9 mouse cellular contexts compared by ENCODE assay signal in genomic region chrX:20366036-20366435, GRCm38 (mm10). TPM values are rescaled to one million over a fixed set of nuclear protein-coding genes. Genes with fewer than 3 reads are reported as not detected.
DNase-seq lines count a peak whose midpoint lies in the region; ATAC-seq and TF ChIP-seq lines count a peak whose summit lies in the region.
"Had no signal": no experiment of that assay in that cellular context is flagged by ENCODE, and none has a peak within 500 bp of the region (broad histone marks: within the 10 kb centered on the region; RNA-seq: fewer than 3 reads in every experiment).

No protein-coding gene starts in this region.

- H3K9me3 ChIP-seq in heart, embryonic 15.5 days (replicated peaks), result no peaks in the 10 kb centered on the region
- no peaks in the 10 kb centered on the region for H3K9me3 ChIP-seq in CH12.LX (replicated peaks; ENCODE audit: low read length)
- no peaks in the 10 kb centered on the region for H3K9me3 ChIP-seq in hindbrain, embryonic 11.5 days (ENCODE audit: control insufficient read depth, low read length)
- no peaks in the 10 kb centered on the region for H3K9me3 ChIP-seq in midbrain, embryonic 10.5 days (replicated peaks)
- H3K9me3 ChIP-seq: heart, embryonic 12.5 days had no signal

- in situ Hi-C loops in CH12.LX (cut with MboI; ENCODE audit: low pct_ligation_motif_present, low pct_unique_long_range_greater_than_20kb, low sequenced_read_pairs), result loop anchor here (25.0 kb wide), 1 partner anchor 196 kb away; no protein-coding TSS in a partner anchor

- no peak overlapping the region for H3K4me3 ChIP-seq in heart, embryonic 15.5 days
- H3K4me3 ChIP-seq in CH12.LX (replicated peaks in 1 of 3; ENCODE audit: low read depth in 2 of 3, low read length in 2 of 3, poor library complexity in 1 of 3), result peak overlapping the region; percentile 49 to 61 (median 60)
- H3K4me3 ChIP-seq in hindbrain, embryonic 11.5 days (ENCODE audit: low read depth, low read length), result no peak overlapping the region
- peak overlapping the region; percentile 34 for H3K4me3 ChIP-seq in midbrain, embryonic 10.5 days
- H3K4me3 ChIP-seq: heart, embryonic 12.5 days had no signal

- H3K4me1 ChIP-seq in heart, embryonic 15.5 days (replicated peaks), result no peaks in the 10 kb centered on the region
- peaks cover 0 to 17% of the 10 kb centered on the region in 2 experiments; a peak in 1 of 4 replicates for H3K4me1 ChIP-seq in CH12.LX (ENCODE audit: control insufficient read depth in 1 of 2, insufficient read depth in 2 of 2)
- H3K4me1 ChIP-seq in hindbrain, embryonic 11.5 days (replicated peaks; ENCODE audit: control insufficient read depth, insufficient read depth, low read length), result no peaks in the 10 kb centered on the region
- no peaks in the 10 kb centered on the region for H3K4me1 ChIP-seq in midbrain, embryonic 10.5 days
- H3K4me1 ChIP-seq: heart, embryonic 12.5 days had no signal

- no peak for TF ChIP-seq POLR2A in CH12.LX (IDR thresholded peaks at IDR 0.05; ENCODE audit: low read depth, low read length)

- dilution Hi-C loops in CH12.LX (cut with MboI; ENCODE audit: extremely low pct_ligation_motif_present, extremely low pct_unique_long_range_greater_than_20kb, low sequenced_read_pairs), result no loop called here

- H3K27ac ChIP-seq in heart, embryonic 15.5 days, result no peak overlapping the region
- no peak overlapping the region for H3K27ac ChIP-seq in CH12.LX (ENCODE audit: insufficient read depth, low read depth)
- H3K27ac ChIP-seq in hindbrain, embryonic 11.5 days (ENCODE audit: low read depth, low read length), result no peak overlapping the region
- no peak overlapping the region for H3K27ac ChIP-seq in midbrain, embryonic 10.5 days (replicated peaks)

- TF ChIP-seq CTCF in CH12.LX (conservative IDR thresholded peaks at IDR 0.05 in 1 of 2, IDR thresholded peaks at IDR 0.05 in 1 of 2; ENCODE audit: low read depth in 2 of 2, low read length in 2 of 2), result peak in 1 of 2 experiments; percentile 65; a peak in 2 of 4 replicates

- no peak overlapping the region for H3K9ac ChIP-seq in heart, embryonic 15.5 days
- H3K9ac ChIP-seq in CH12.LX (ENCODE audit: insufficient read depth, low read depth), result peak overlapping the region; percentile 48; the same call in 1 of the 2 replicates
- no peak overlapping the region for H3K9ac ChIP-seq in hindbrain, embryonic 11.5 days (ENCODE audit: low read depth, low read length)
- H3K9ac ChIP-seq: heart, embryonic 12.5 days had no signal

- peak; percentile 65 for TF ChIP-seq RAD21 in CH12.LX (IDR thresholded peaks at IDR 0.05; ENCODE audit: low read depth, low read length)

- no peaks in the 10 kb centered on the region for H3K36me3 ChIP-seq in heart, embryonic 15.5 days
- H3K36me3 ChIP-seq in CH12.LX (replicated peaks in 1 of 2; ENCODE audit: control insufficient read depth in 1 of 2, insufficient read depth in 1 of 2, low read length in 1 of 2), result peaks cover 0 to 5% of the 10 kb centered on the region in 2 experiments
- H3K36me3 ChIP-seq in hindbrain, embryonic 11.5 days (ENCODE audit: control insufficient read depth, insufficient read depth, low read length), result no peaks in the 10 kb centered on the region
- H3K36me3 ChIP-seq in midbrain, embryonic 10.5 days, result no peaks in the 10 kb centered on the region
- H3K36me3 ChIP-seq: heart, embryonic 12.5 days had no signal

- peaks cover 34% of the 10 kb centered on the region for H3K79me2 ChIP-seq in CH12.LX (replicated peaks; ENCODE audit: control insufficient read depth, extremely low read depth, insufficient read depth, poor library complexity, severe bottlenecking)

- no peak for DNase-seq in heart, adult 11 months
- no peak for DNase-seq in CH12.LX (ENCODE audit: extremely low read depth)
- DNase-seq in hindbrain, embryonic 11.5 days (ENCODE audit: low spot score), result no peak
- DNase-seq in midbrain, embryonic 10.5 days (ENCODE audit: low spot score), result no peak
- no peak for DNase-seq in layer of hippocampus, postnatal 36 days
- DNase-seq in frontal cortex, postnatal 36 days (ENCODE audit: low spot score in 2 of 2), result no peak
- DNase-seq in urinary bladder, postnatal 10 days (ENCODE audit: low spot score), result no peak

- H3K27me3 ChIP-seq in heart, embryonic 15.5 days, result no peaks in the 10 kb centered on the region
- no peaks in the 10 kb centered on the region for H3K27me3 ChIP-seq in CH12.LX (replicated peaks)
- H3K27me3 ChIP-seq in hindbrain, embryonic 11.5 days (ENCODE audit: control insufficient read depth, insufficient read depth, low read length), result no peaks in the 10 kb centered on the region
- no peaks in the 10 kb centered on the region for H3K27me3 ChIP-seq in midbrain, embryonic 10.5 days (ENCODE audit: low read depth, poor library complexity, severe bottlenecking)
- H3K27me3 ChIP-seq: heart, embryonic 12.5 days had no signal

- H3K4me2 ChIP-seq in heart, embryonic 15.5 days, result peak overlapping the region; percentile 27; the same call in 1 of the 2 replicates
- H3K4me2 ChIP-seq in CH12.LX (ENCODE audit: insufficient read depth, low read depth, poor library complexity, severe bottlenecking), result no peak overlapping the region; the same call in 1 of the 2 replicates
- peak overlapping the region; percentile 7; the same call in 1 of the 2 replicates for H3K4me2 ChIP-seq in hindbrain, embryonic 11.5 days (replicated peaks; ENCODE audit: low read depth, low read length)

- no peak for ATAC-seq in heart, embryonic 15.5 days (replicated peaks; ENCODE audit: insufficient number of reproducible peaks, insufficient read depth, low FRiP score, low read depth)
- no peak for ATAC-seq in hindbrain, embryonic 11.5 days (ENCODE audit: low FRiP score)

- WGBS in heart, embryonic 15.5 days, result 48% methylated on average over 1 of the region's 1 CpGs
- 55% methylated on average over 1 of the region's 1 CpGs for WGBS in hindbrain, embryonic 11.5 days
- WGBS in midbrain, embryonic 10.5 days, result 74% methylated on average over 1 of the region's 1 CpGs

- no peak for TF ChIP-seq EP300 in CH12.LX (IDR thresholded peaks at IDR 0.05; ENCODE audit: low read length)

TF ChIP-seq in CH12.LX, 34 proteins besides CTCF, POLR2A, EP300 and RAD21:
- TF ChIP-seq GABPA (IDR thresholded peaks at IDR 0.05; ENCODE audit: insufficient replicate concordance, low read depth, low read length) (no peak), MAFK (IDR thresholded peaks at IDR 0.05; ENCODE audit: insufficient replicate concordance, low read length) (no peak), KAT2A (IDR thresholded peaks at IDR 0.05; ENCODE audit: insufficient replicate concordance, low read length) (no peak), SMC3 (IDR thresholded peaks at IDR 0.05; ENCODE audit: low read depth, low read length) (peak; percentile 56), CHD2 (IDR thresholded peaks at IDR 0.05; ENCODE audit: low read length) (no peak), JUND (conservative IDR thresholded peaks at IDR 0.05; ENCODE audit: low read depth, low read length) (no peak), NRF1 (IDR thresholded peaks at IDR 0.05; ENCODE audit: low read depth, low read length) (no peak), MXI1 (IDR thresholded peaks at IDR 0.05; ENCODE audit: low read depth, low read length) (0 out of 2 replicates have a peak, but pooled peaks have one; percentile 31), ZKSCAN1 (IDR thresholded peaks at IDR 0.05; ENCODE audit: borderline replicate concordance, low read depth, low read length) (no peak), USF2 (conservative IDR thresholded peaks at IDR 0.05; ENCODE audit: low read depth, low read length) (no peak), POLR2AphosphoS2 (IDR thresholded peaks at IDR 0.05; ENCODE audit: low read depth, low read length) (no peak), MAZ (IDR thresholded peaks at IDR 0.05; ENCODE audit: low read depth, low read length) (no peak), RCOR1 (conservative IDR thresholded peaks at IDR 0.05; ENCODE audit: low read depth, low read length) (no peak), NELFE (IDR thresholded peaks at IDR 0.05; ENCODE audit: low read depth, low read length) (no peak), MAX (IDR thresholded peaks at IDR 0.05; ENCODE audit: low read length) (no peak), BHLHE40 (IDR thresholded peaks at IDR 0.05; ENCODE audit: low read depth, low read length) (no peak), USF1 (IDR thresholded peaks at IDR 0.05; ENCODE audit: low read depth, low read length) (no peak), MYC (IDR thresholded peaks at IDR 0.05; ENCODE audit: low read depth, low read length) (0 out of 2 replicates have a peak, but pooled peaks have one; percentile 13), JUN (IDR thresholded peaks at IDR 0.05; ENCODE audit: insufficient read depth, low read depth, low read length) (no peak), SIN3A (IDR thresholded peaks at IDR 0.05; ENCODE audit: low read length) (peak; percentile 56), MEF2A (IDR thresholded peaks at IDR 0.05; ENCODE audit: borderline replicate concordance, low read depth, low read length) (no peak), ELF1 (IDR thresholded peaks at IDR 0.05; ENCODE audit: low read depth, low read length) (no peak), ETS1 (conservative IDR thresholded peaks at IDR 0.05; ENCODE audit: low read depth, low read length) (no peak), CHD1 (IDR thresholded peaks at IDR 0.05; ENCODE audit: low read depth, low read length) (no peak), HCFC1 (IDR thresholded peaks at IDR 0.05; ENCODE audit: low read depth, low read length) (no peak), ZNF384 (IDR thresholded peaks at IDR 0.05; ENCODE audit: low read depth, low read length) (no peak), TBP (conservative IDR thresholded peaks at IDR 0.05; ENCODE audit: low read depth, low read length) (no peak)

RNA-seq across cellular contexts. Expression of gene Rp2, which starts 1.8 kb away (rescaled TPM):
- 12.9 and 13.1 TPM in 2 replicates for polyA plus RNA-seq in heart, embryonic 15.5 days (2015; fragmentation: Nextera tagmentation; extraction: Ambion mirVana)
- total RNA-seq in CH12.LX (2012; rRNA removed), result 34.7 and 34.9 TPM in 2 replicates
- 67.6 and 79.3 TPM in 2 replicates for total RNA-seq in CH12.LX (2014; rRNA removed)
- 31.6 and 34.8 TPM in 2 replicates for polyA plus RNA-seq in CH12.LX (2012; ENCODE audit: insufficient read length, low read depth)
- polyA plus RNA-seq in hindbrain, embryonic 11.5 days (2014; fragmentation: Nextera tagmentation; extraction: Ambion mirVana), result 22.3 and 23.6 TPM in 2 replicates
- polyA plus RNA-seq in midbrain, embryonic 10.5 days (2016; fragmentation: Nextera tagmentation; extraction: Ambion mirVana), result 17.4 and 21.6 TPM in 2 replicates
- 10 to 100 TPM; 18.1 TPM for total RNA-seq in layer of hippocampus, postnatal 36 days (2021)

RNA-seq across cellular contexts. Expression of gene Jade3, which starts 59.5 kb away (rescaled TPM):
- 3.2 and 4.0 TPM in 2 replicates for polyA plus RNA-seq in heart, embryonic 15.5 days (2015; fragmentation: Nextera tagmentation; extraction: Ambion mirVana)
- total RNA-seq in CH12.LX (2012; rRNA removed) (11.8 and 14.2 TPM in 2 replicates), CH12.LX (2014; rRNA removed) (21.1 and 23.3 TPM in 2 replicates)
- polyA plus RNA-seq in CH12.LX (2012; ENCODE audit: insufficient read length, low read depth), result 9.9 and 10.2 TPM in 2 replicates
- polyA plus RNA-seq in hindbrain, embryonic 11.5 days (2014; fragmentation: Nextera tagmentation; extraction: Ambion mirVana), result 7.2 and 9.1 TPM in 2 replicates
- polyA plus RNA-seq in midbrain, embryonic 10.5 days (2016; fragmentation: Nextera tagmentation; extraction: Ambion mirVana), result 9.2 and 11.1 TPM in 2 replicates
- total RNA-seq in layer of hippocampus, postnatal 36 days (2021), result 1 to 10 TPM; 7.0 to 9.2 TPM

Comparison
In these comparisons a context has a peak if more than half of its experiments do, and no peak if none do; other contexts are left out.
1. H3K4me3 ChIP-seq: peak in CH12.LX (3 of 3) and midbrain, embryonic 10.5 days (single experiment); none in heart, embryonic 15.5 days (single experiment) and hindbrain, embryonic 11.5 days (single experiment).